Mouse (Mus musculus): ENCODE results near the gene Dnaja2. TPM values are rescaled to one million over a fixed set of nuclear protein-coding genes. Genes with fewer than 3 reads are reported as not detected.

The Dnaja2 gene
- polyA plus RNA-seq, 1 experiment from 2014 or later, result 149 TPM

DNA sequence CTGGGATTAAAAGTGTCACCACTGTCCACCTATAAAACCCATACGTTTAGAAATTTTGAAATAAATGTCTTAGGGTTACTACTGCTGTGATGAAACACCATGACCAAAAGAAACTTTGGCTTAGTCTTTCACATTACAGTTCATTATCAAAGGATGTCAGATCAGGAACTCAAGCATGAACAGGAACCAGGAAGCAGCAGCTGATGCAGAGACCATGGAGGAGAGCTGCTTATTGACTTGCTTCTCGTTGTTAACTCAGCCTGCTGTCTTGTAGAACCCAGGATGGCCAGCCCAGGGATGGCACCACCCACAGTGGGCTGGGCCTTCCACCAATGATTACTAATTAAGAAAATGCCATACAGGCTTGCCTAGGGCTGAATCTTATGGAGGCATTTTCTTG lies 4.8 kb upstream of the Dnaja2 start:
- H3K4me3 ChIP-seq (ENCODE audit: low read length), result no peak overlapping the region
- H3K36me3 ChIP-seq (ENCODE audit: control insufficient read depth, insufficient read depth, low read length), result no peaks in the 10 kb centered on the region
- ATAC-seq (ENCODE audit: low read depth), result no peak
- WGBS, result 57% methylated on average over 2 of the region's 2 CpGs
- peaks cover 3% of the 10 kb centered on the region; the same call in 1 of the 2 replicates for H3K4me1 ChIP-seq (replicated peaks; ENCODE audit: control insufficient read depth, insufficient read depth, low read length)
- H3K9me3 ChIP-seq (ENCODE audit: control insufficient read depth, low read length), result no peaks in the 10 kb centered on the region
- H3K9ac ChIP-seq (ENCODE audit: low read length), result no peak overlapping the region
- H3K27ac ChIP-seq (ENCODE audit: low read length), result no peak overlapping the region
- H3K4me2 ChIP-seq (ENCODE audit: low read depth, low read length), result no peak overlapping the region
- no peaks in the 10 kb centered on the region for H3K27me3 ChIP-seq (ENCODE audit: control insufficient read depth, insufficient read depth, low read depth, low read length)

DNA sequence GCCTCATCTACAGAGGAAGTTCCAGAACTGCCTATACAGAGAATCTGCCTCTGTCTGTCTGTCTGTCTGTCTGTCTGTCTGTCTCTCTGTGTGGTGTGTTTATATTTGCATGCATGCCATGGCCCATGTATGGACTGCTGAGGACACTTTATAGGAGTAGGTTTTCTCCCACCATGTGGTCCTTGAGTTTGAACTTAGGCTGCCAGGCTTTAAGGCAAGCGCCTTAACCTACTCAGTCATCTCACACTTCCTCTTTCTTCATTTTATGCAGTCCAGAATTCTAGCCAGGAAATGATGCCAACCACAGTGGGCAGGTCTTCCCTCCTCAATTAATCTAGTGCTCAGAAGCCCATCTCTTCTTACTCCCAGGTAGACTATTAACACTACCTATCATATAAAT lies 4.1 kb upstream of the Dnaja2 start:
- Histone ChIP-seq H3K4me1 (replicated peaks; ENCODE audit: control insufficient read depth, insufficient read depth, low read length) (peaks cover 3% of the 10 kb centered on the region; the same call in 1 of the 2 replicates), H3K27me3 (ENCODE audit: control insufficient read depth, insufficient read depth, low read depth, low read length) (no peaks in the 10 kb centered on the region), H3K27ac (ENCODE audit: low read length) (no peak overlapping the region), H3K4me2 (ENCODE audit: low read depth, low read length) (no peak overlapping the region), H3K9ac (ENCODE audit: low read length) (no peak overlapping the region), H3K36me3 (ENCODE audit: control insufficient read depth, insufficient read depth, low read length) (no peaks in the 10 kb centered on the region), H3K4me3 (ENCODE audit: low read length) (no peak overlapping the region), H3K9me3 (ENCODE audit: control insufficient read depth, low read length) (no peaks in the 10 kb centered on the region)
- ATAC-seq (ENCODE audit: low read depth), result no peak
- 74% methylated on average over 1 of the region's 1 CpGs for WGBS

DNA sequence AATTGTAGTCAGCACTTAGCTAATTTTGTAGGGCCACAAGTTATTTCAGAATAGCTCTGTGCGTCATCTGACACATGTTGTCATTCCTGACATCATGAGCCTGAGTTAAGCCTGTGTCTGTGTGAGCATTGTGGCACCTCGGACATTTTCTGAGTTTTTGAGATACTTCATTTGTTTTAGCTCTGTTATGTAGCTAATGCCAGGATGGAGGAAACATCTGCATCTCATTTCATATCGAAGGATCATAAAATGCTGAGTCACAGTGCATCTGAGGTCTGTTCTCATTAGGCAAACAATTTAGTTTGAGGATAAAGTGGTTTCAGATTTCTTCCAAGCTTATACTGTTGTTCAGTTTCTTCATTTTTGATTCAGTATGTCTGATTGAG lies 2.5 kb upstream of the Dnaja2 start:
- no peak for ATAC-seq (ENCODE audit: low read depth)
- Histone ChIP-seq H3K4me2 (ENCODE audit: low read depth, low read length) (no peak overlapping the region), H3K4me3 (ENCODE audit: low read length) (no peak overlapping the region), H3K27me3 (ENCODE audit: control insufficient read depth, insufficient read depth, low read depth, low read length) (no peaks in the 10 kb centered on the region), H3K4me1 (replicated peaks; ENCODE audit: control insufficient read depth, insufficient read depth, low read length) (peaks cover 5% of the 10 kb centered on the region; the same call in 1 of the 2 replicates), H3K27ac (ENCODE audit: low read length) (no peak overlapping the region), H3K36me3 (ENCODE audit: control insufficient read depth, insufficient read depth, low read length) (peaks cover 3% of the 10 kb centered on the region; the same call in 1 of the 2 replicates), H3K9ac (ENCODE audit: low read length) (no peak overlapping the region), H3K9me3 (ENCODE audit: control insufficient read depth, low read length) (no peaks in the 10 kb centered on the region)
- 63% methylated on average over 3 of the region's 3 CpGs for WGBS

DNA sequence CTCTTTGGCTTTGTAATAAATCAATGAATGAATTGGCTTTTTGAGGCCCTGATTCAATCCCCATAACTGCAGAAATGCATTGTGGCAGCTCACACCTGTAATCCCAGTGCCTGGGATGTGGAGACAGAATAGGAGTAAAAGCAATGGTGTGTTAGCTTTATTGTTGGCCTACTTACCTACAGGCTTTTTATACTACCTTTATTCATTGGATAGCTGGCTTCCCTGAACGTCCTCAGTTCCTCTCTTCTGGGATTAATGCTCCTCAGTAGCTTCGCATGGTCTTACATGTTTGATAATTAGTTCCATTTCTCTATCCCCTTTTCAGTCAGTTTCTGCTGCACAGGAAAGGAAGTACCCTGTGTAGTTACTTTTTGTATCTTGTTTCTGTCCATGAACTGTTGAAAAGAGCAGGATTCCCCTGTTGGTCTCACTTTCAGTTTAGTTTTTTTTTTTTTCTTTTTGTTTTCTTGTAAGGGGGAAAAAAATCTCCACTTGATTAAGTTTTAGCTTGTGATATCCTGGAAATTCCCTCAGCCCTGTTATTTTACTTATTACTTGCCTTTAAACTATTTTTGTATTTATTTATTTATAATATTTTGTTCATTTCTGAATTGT lies 1.9 kb upstream of the Dnaja2 start:
- no peak overlapping the region for H3K4me3 ChIP-seq (ENCODE audit: low read length)
- ATAC-seq (ENCODE audit: low read depth), result no peak
- H3K9me3 ChIP-seq (ENCODE audit: control insufficient read depth, low read length), result no peaks in the 10 kb centered on the region
- H3K36me3 ChIP-seq (ENCODE audit: control insufficient read depth, insufficient read depth, low read length), result peaks cover 3% of the 10 kb centered on the region; the same call in 1 of the 2 replicates
- WGBS, result 62% methylated on average over 2 of the region's 2 CpGs
- no peak overlapping the region for H3K4me2 ChIP-seq (ENCODE audit: low read depth, low read length)
- H3K4me1 ChIP-seq (replicated peaks; ENCODE audit: control insufficient read depth, insufficient read depth, low read length), result peaks cover 5% of the 10 kb centered on the region; the same call in 1 of the 2 replicates
- H3K27me3 ChIP-seq (ENCODE audit: control insufficient read depth, insufficient read depth, low read depth, low read length), result no peaks in the 10 kb centered on the region
- no peak overlapping the region for H3K9ac ChIP-seq (ENCODE audit: low read length)
- no peak overlapping the region for H3K27ac ChIP-seq (ENCODE audit: low read length)

DNA sequence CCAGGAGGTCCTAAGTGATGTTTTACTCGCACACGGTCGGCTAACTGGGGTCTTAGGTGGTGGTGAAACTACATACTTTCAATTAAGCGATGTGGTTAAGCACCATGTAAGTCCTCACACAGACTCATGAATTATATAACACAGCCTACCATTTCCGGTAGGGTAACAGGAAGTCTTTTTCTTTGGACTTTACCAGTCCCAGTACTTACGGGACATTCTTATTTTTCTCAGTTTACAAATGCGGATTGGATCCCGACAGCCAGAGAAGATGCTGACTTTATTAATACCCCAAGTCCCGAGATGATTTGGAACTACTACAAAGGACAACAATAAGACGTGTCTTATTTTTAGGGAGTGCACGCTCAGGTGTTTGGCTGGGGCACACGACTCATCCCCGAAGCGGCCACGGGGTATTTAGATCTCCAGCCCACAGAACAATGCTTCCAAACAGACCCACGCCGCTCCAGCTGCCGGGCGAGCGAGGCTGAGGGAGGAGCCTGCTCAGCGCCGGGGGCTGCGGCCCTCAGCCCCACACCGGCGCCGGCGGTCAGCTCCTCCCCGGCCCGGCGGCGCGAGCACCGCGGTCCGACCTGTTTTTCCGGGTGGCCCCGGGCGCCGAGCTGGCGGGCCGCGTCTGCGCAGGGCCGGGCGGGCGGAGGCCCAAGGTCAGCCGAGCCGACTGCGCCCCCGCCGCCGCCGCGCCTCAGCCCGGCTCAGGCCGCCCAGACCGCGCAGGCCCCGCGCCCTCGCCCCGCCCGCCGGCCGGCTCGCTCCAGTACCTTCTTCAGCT lies 558 bp downstream of the Dnaja2 start:
- peak; percentile 91 for ATAC-seq (ENCODE audit: low read depth)
- peak overlapping the region; percentile 93 for H3K27ac ChIP-seq (ENCODE audit: low read length)
- under 1% methylated on average over 61 of the region's 66 CpGs for WGBS

DNA sequence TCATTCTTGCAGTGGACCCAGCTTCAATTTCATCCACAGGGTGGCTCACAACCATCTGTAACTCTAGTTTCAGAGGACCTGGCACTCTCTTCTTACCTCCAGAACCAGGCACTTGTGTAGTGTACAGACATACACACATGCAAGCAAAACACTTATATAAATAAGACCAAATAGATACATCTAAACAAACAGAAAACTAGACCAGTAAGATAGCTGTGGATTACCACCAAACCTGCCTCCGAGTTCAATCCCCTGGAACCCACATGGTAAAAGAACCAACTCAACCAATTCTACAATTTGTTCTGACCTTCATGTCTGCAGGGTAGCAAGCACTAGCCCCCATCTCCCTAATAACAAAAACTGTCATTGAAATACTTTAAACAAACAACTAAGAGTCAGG lies 3.2 kb downstream of the Dnaja2 start:
- no peak for ATAC-seq (ENCODE audit: low read depth)
- H3K4me2 ChIP-seq (ENCODE audit: low read depth, low read length), result no peak overlapping the region
- H3K4me1 ChIP-seq (replicated peaks; ENCODE audit: control insufficient read depth, insufficient read depth, low read length), result peaks cover 5% of the 10 kb centered on the region; the same call in 1 of the 2 replicates
- no peak overlapping the region for H3K27ac ChIP-seq (ENCODE audit: low read length)
- H3K27me3 ChIP-seq (ENCODE audit: control insufficient read depth, insufficient read depth, low read depth, low read length), result no peaks in the 10 kb centered on the region
- no peak overlapping the region for H3K4me3 ChIP-seq (ENCODE audit: low read length)
- 89% methylated on average over 1 of the region's 1 CpGs for WGBS
- H3K9ac ChIP-seq (ENCODE audit: low read length), result no peak overlapping the region
- no peaks in the 10 kb centered on the region for H3K9me3 ChIP-seq (ENCODE audit: control insufficient read depth, low read length)
- peaks cover 33% of the 10 kb centered on the region for H3K36me3 ChIP-seq (ENCODE audit: control insufficient read depth, insufficient read depth, low read length)

More for the DNA sequence above, 558 bp downstream of the Dnaja2 start:
- Histone ChIP-seq H3K4me1 (replicated peaks; ENCODE audit: control insufficient read depth, insufficient read depth, low read length) (peaks cover 5% of the 10 kb centered on the region; the same call in 1 of the 2 replicates), H3K4me3 (ENCODE audit: low read length) (peak overlapping the region; percentile 90), H3K9me3 (ENCODE audit: control insufficient read depth, low read length) (no peaks in the 10 kb centered on the region), H3K4me2 (ENCODE audit: low read depth, low read length) (peak overlapping the region; percentile 94), H3K36me3 (ENCODE audit: control insufficient read depth, insufficient read depth, low read length) (peaks cover 12% of the 10 kb centered on the region), H3K9ac (ENCODE audit: low read length) (peak overlapping the region; percentile 94), H3K27me3 (ENCODE audit: control insufficient read depth, insufficient read depth, low read depth, low read length) (no peaks in the 10 kb centered on the region)

DNA sequence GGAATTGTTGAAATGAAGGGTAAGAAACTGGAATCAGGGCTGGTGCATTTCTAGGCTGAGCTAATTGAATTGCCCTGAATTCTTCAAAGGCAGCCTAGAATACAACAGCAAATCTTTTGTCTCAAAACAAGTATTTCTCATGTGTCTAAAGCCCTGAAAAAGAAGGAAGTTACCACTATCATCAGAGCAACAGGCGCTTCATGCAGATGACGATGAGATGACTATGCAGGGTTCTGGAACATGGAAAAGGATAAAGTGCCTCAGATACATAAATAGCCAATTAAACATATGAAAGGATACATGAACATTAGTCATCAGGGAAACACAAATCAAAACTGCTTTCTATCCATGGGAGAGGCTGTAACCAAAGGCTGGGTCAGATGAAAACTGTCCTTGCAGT lies 18.8 kb downstream of the Dnaja2 start:
- no peak overlapping the region for H3K4me3 ChIP-seq (ENCODE audit: low read length)
- H3K4me2 ChIP-seq (ENCODE audit: low read depth, low read length), result no peak overlapping the region
- ATAC-seq (ENCODE audit: low read depth), result no peak
- no peak overlapping the region for H3K9ac ChIP-seq (ENCODE audit: low read length)
- H3K9me3 ChIP-seq (ENCODE audit: control insufficient read depth, low read length), result no peaks in the 10 kb centered on the region
- no peaks in the 10 kb centered on the region for H3K27me3 ChIP-seq (ENCODE audit: control insufficient read depth, insufficient read depth, low read depth, low read length)
- H3K27ac ChIP-seq (ENCODE audit: low read length), result no peak overlapping the region
- H3K4me1 ChIP-seq (replicated peaks; ENCODE audit: control insufficient read depth, insufficient read depth, low read length), result no peaks in the 10 kb centered on the region
- H3K36me3 ChIP-seq (ENCODE audit: control insufficient read depth, insufficient read depth, low read length), result peaks cover 41% of the 10 kb centered on the region
- 98% methylated on average over 2 of the region's 2 CpGs for WGBS

DNA sequence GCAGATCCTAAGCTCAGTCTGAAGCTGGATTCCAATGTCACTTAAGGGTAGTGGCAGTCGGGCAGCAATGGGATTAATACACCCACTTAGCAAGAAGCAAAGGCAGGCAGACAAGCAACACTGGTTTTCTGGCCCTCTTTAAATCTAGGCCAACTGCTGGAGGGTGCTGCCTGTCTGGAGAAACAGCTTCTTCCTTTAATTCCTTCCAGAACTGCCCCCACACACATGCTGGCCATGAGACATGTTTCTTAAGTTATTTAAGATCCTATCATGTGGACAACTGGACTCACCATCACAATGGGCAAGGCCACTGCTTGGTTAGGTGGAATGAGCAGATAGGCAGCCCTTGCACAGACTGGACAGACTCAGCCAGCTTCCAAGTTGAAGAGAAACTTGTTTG lies 21.0 kb downstream of the Dnaja2 start:
- H3K4me3 ChIP-seq (ENCODE audit: low read length), result no peak overlapping the region
- H3K4me1 ChIP-seq (replicated peaks; ENCODE audit: control insufficient read depth, insufficient read depth, low read length), result no peaks in the 10 kb centered on the region
- no peaks in the 10 kb centered on the region for H3K9me3 ChIP-seq (ENCODE audit: control insufficient read depth, low read length)
- ATAC-seq (ENCODE audit: low read depth), result no peak
- no peak overlapping the region for H3K4me2 ChIP-seq (ENCODE audit: low read depth, low read length)
- H3K27ac ChIP-seq (ENCODE audit: low read length), result no peak overlapping the region
- peaks cover 35% of the 10 kb centered on the region for H3K36me3 ChIP-seq (ENCODE audit: control insufficient read depth, insufficient read depth, low read length)
- no peak overlapping the region for H3K9ac ChIP-seq (ENCODE audit: low read length)
- WGBS, result 72% methylated on average over 1 of the region's 1 CpGs
- no peaks in the 10 kb centered on the region for H3K27me3 ChIP-seq (ENCODE audit: control insufficient read depth, insufficient read depth, low read depth, low read length)

DNA sequence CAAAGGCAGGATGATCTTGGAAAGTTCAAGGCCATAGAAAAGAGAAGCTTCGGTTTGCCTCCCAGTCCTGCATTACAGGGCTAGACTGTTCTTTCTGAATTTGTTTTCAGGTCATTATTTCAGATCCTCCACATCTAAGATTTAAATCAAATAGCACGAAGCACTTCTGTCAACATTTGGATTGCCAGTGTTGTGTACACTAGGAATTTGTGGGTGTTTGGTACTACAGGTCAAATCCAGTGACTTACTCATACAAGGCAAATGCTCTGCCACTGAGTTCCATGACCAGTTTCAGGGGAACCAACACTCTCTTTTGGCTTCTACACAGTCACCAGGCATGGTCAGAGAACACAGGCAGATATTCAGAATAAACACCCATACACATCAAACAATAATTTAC lies 21.7 kb downstream of the Dnaja2 start:
- Histone ChIP-seq H3K27me3 (ENCODE audit: control insufficient read depth, insufficient read depth, low read depth, low read length) (no peaks in the 10 kb centered on the region), H3K9me3 (ENCODE audit: control insufficient read depth, low read length) (no peaks in the 10 kb centered on the region), H3K4me2 (ENCODE audit: low read depth, low read length) (no peak overlapping the region), H3K36me3 (ENCODE audit: control insufficient read depth, insufficient read depth, low read length) (peaks cover 28% of the 10 kb centered on the region), H3K4me1 (replicated peaks; ENCODE audit: control insufficient read depth, insufficient read depth, low read length) (no peaks in the 10 kb centered on the region), H3K4me3 (ENCODE audit: low read length) (no peak overlapping the region), H3K9ac (ENCODE audit: low read length) (no peak overlapping the region), H3K27ac (ENCODE audit: low read length) (peak overlapping the region; percentile 2)
- WGBS, result 58% methylated on average over 2 of the region's 2 CpGs
- no peak for ATAC-seq (ENCODE audit: low read depth)
